Mouse (Mus musculus) MEL (cell line): Measurements from ENCODE around the gene Tmco4.

Experiments
- CTCF ChIP-seq, 3 experiments: IDR thresholded peaks in 2 of 3; conservative IDR thresholded peaks in 1 of 3; 2 replicates each; pipeline ENCODE4 v1.5.1; 2011 to 2012; ENCODE audit warnings: low read length in 3 of 3, low read depth in 2 of 3, mild to moderate bottlenecking in 2 of 3, improper control_type of control experiment in 1 of 3, inconsistent platforms in 1 of 3, mixed read lengths in 1 of 3, moderate library complexity in 1 of 3; ENCODE audit not compliant: control insufficient read depth in 1 of 3, insufficient read depth in 1 of 3, poor library complexity in 1 of 3, severe bottlenecking in 1 of 3
- GATA1 ChIP-seq: IDR thresholded peaks from 2 replicates; pipeline ENCODE4 v1.6.1; 2011; ENCODE audit warnings: low read depth, low read length, improper control_type of control experiment
- POLR2AphosphoS2 ChIP-seq: IDR thresholded peaks from 2 replicates; pipeline ENCODE4 v1.6.1; 2011; ENCODE audit warnings: low read length, improper control_type of control experiment

DNA sequence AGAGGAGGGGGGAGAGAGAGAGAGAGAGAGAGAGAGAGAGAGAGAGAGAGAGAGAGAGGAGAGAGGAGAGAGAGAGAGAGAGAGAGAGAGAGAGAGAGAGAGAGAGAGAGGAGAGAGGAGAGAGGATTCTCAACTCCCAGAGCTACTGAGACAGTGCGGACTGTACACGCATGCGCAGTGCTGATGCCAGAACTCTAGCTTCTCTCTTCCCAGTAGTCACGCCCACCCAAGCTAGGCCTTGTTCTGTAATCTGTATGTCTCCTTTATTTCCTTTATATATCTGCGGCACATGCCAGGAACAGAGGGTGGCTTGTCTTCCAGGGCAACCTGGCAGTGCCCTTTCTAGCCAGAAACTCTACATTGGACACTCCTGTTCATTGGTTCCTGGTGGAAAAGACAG is 92.1 kb downstream of the Tmco4 start:
- no peak for TF ChIP-seq GATA1
- TF ChIP-seq CTCF (IDR thresholded peaks at IDR 0.05 in 2 of 3, conservative IDR thresholded peaks at IDR 0.05 in 1 of 3; ENCODE audit: control insufficient read depth in 1 of 3, insufficient read depth in 1 of 3, low read depth in 2 of 3, low read length in 3 of 3, poor library complexity in 1 of 3, severe bottlenecking in 1 of 3) = no peak
- no peak for TF ChIP-seq POLR2AphosphoS2
